Mouse (Mus musculus) neural tube, embryonic 14.5 days (tissue): ENCODE measurements around the gene Nat10. TPM values are rescaled to one million over a fixed set of nuclear protein-coding genes. Genes with fewer than 3 reads are reported as not detected.
A peak's percentile ranks its signal among the peaks of the same experiment; 100 is the strongest.

Source experiments
- ATAC-seq: fragments of 200-750 bp; cut with Nextera tagmentation; 2 replicates; pipeline ENCODE4 v1.8.0; 2017; ENCODE audit warnings: low read depth, mild to moderate bottlenecking, moderate TSS enrichment, moderate library complexity
- H3K27ac ChIP-seq: fragments of 300-500 bp; sonication (generic); 2 replicates; pipeline ENCODE4 v1.5.1; 2014; ENCODE audit warnings: low read depth, mild to moderate bottlenecking, control low read depth, low read length, moderate library complexity, mixed read lengths
- H3K27me3 ChIP-seq: fragments of 300-500 bp; sonication (generic); 2 replicates; pipeline ENCODE4 v1.6.1; 2014; ENCODE audit warnings: low read length; ENCODE audit not compliant: control insufficient read depth, insufficient read depth
- H3K36me3 ChIP-seq: fragments of 300-500 bp; sonication (generic); 2 replicates; pipeline ENCODE4 v1.6.1; 2014; ENCODE audit warnings: low read length, mixed read lengths; ENCODE audit not compliant: control insufficient read depth, insufficient read depth
- H3K4me1 ChIP-seq: fragments of 300-500 bp; sonication (generic); 2 replicates; pipeline ENCODE4 v1.6.1; 2014; ENCODE audit warnings: low read length; ENCODE audit not compliant: control insufficient read depth, insufficient read depth
- H3K4me2 ChIP-seq: fragments of 300-500 bp; sonication (generic); 2 replicates; pipeline ENCODE4 v1.6.1; 2014; ENCODE audit warnings: mild to moderate bottlenecking, low read depth, low read length, control low read depth
- H3K4me3 ChIP-seq: fragments of 300-500 bp; sonication (generic); 2 replicates; pipeline ENCODE4 v1.5.1; 2014; ENCODE audit warnings: low read depth, low read length, control low read depth, mixed read lengths
- H3K9ac ChIP-seq: fragments of 300-500 bp; sonication (generic); replicated peaks from 2 replicates; pipeline ENCODE4 v1.6.1; 2014; ENCODE audit warnings: low read depth, mild to moderate bottlenecking, control low read depth, low read length, mixed read lengths
- H3K9me3 ChIP-seq: fragments of 300-500 bp; sonication (generic); 2 replicates; pipeline ENCODE4 v1.6.1; 2016; ENCODE audit warnings: low read length; ENCODE audit not compliant: control insufficient read depth
- WGBS: fragments of 180-500 bp; shearing (Covaris S2); extraction: QIAGEN DNeasy Blood & Tissue Kit; methylation state at CpG from one replicate; pipeline ENCODE4 v1.1.7; 2014; 5-methylcytosine and 5-hydroxymethylcytosine counted together
- polyA plus RNA-seq: library from polyadenylated mRNA; unstranded; fragments of >200 nt; fragmentation: Nextera tagmentation; extraction: Ambion mirVana; gene quantifications from 2 replicates; pipeline ENCODE4 v1.2.1, GENCODE M21; 2014

Nat10 gene
- polyA plus RNA-seq, 1 experiment from 2014 or later: 21.9 TPM

GRCm38 (mm10) chr2:103690828-103691227 lies 70.2 kb downstream of the Nat10 start:
- WGBS: 46% methylated on average over 5 of the region's 5 CpGs
- H3K4me1 ChIP-seq: no peaks in the 10 kb centered on the region
- no peaks in the 10 kb centered on the region for H3K27me3 ChIP-seq
- H3K9me3 ChIP-seq: no peaks in the 10 kb centered on the region
- no peak overlapping the region for H3K4me3 ChIP-seq
- no peaks in the 10 kb centered on the region for H3K36me3 ChIP-seq
- ATAC-seq: peak; percentile 44; the same call in 1 of the 2 replicates
- H3K9ac ChIP-seq: no peak overlapping the region
- no peak overlapping the region for H3K27ac ChIP-seq
- no peak overlapping the region for H3K4me2 ChIP-seq

GRCm38 (mm10) chr2:103690425-103690824 lies 70.6 kb downstream of the Nat10 start:
- Histone ChIP-seq H3K4me2 (no peak overlapping the region), H3K36me3 (no peaks in the 10 kb centered on the region), H3K27me3 (no peaks in the 10 kb centered on the region), H3K9me3 (no peaks in the 10 kb centered on the region), H3K27ac (no peak overlapping the region), H3K4me1 (no peaks in the 10 kb centered on the region), H3K4me3 (no peak overlapping the region), H3K9ac (no peak overlapping the region)
- 18% methylated on average over 6 of the region's 6 CpGs for WGBS
- ATAC-seq: peak; percentile 84; the same call in 1 of the 2 replicates

GRCm38 (mm10) chr2:103687888-103688287 lies 73.2 kb downstream of the Nat10 start:
- Histone ChIP-seq H3K9ac (no peak overlapping the region), H3K27ac (no peak overlapping the region), H3K36me3 (no peaks in the 10 kb centered on the region), H3K4me2 (no peak overlapping the region), H3K4me1 (no peaks in the 10 kb centered on the region), H3K27me3 (no peaks in the 10 kb centered on the region), H3K4me3 (no peak overlapping the region), H3K9me3 (no peaks in the 10 kb centered on the region)
- no peak for ATAC-seq

GRCm38 (mm10) chr2:103687143-103687542 lies 73.9 kb downstream of the Nat10 start:
- H3K4me3 ChIP-seq: no peak overlapping the region
- H3K9ac ChIP-seq: no peak overlapping the region
- H3K27me3 ChIP-seq: no peaks in the 10 kb centered on the region
- H3K9me3 ChIP-seq: no peaks in the 10 kb centered on the region
- H3K36me3 ChIP-seq: no peaks in the 10 kb centered on the region
- ATAC-seq: no peak
- H3K4me1 ChIP-seq: no peaks in the 10 kb centered on the region
- no peak overlapping the region for H3K4me2 ChIP-seq
- H3K27ac ChIP-seq: no peak overlapping the region

- WGBS: 88% methylated on average over 4 of the region's 4 CpGs
Measured at GRCm38 (mm10) chr2:103685581-103685980, 75.5 kb downstream of the Nat10 start.

GRCm38 (mm10) chr2:103684926-103685577 lies 76.0 kb downstream of the Nat10 start:
- Histone ChIP-seq H3K27ac (no peak overlapping the region), H3K4me3 (no peak overlapping the region), H3K36me3 (no peaks in the 10 kb centered on the region), H3K4me2 (no peak overlapping the region), H3K9ac (no peak overlapping the region), H3K4me1 (no peaks in the 10 kb centered on the region), H3K27me3 (no peaks in the 10 kb centered on the region), H3K9me3 (no peaks in the 10 kb centered on the region)
- WGBS: 70% methylated on average over 7 of the region's 7 CpGs
- ATAC-seq: no peak

More at GRCm38 (mm10) chr2:103685581-103685980, 75.5 kb downstream of the Nat10 start:
- no peak for ATAC-seq
- H3K27ac ChIP-seq: no peak overlapping the region
- no peaks in the 10 kb centered on the region for H3K4me1 ChIP-seq
- no peak overlapping the region for H3K9ac ChIP-seq
- no peaks in the 10 kb centered on the region for H3K9me3 ChIP-seq
- no peak overlapping the region for H3K4me3 ChIP-seq
- H3K36me3 ChIP-seq: no peaks in the 10 kb centered on the region
- no peaks in the 10 kb centered on the region for H3K27me3 ChIP-seq
- no peak overlapping the region for H3K4me2 ChIP-seq

GRCm38 (mm10) chr2:103684431-103684830 lies 76.6 kb downstream of the Nat10 start:
- H3K4me2 ChIP-seq: no peak overlapping the region
- no peak overlapping the region for H3K4me3 ChIP-seq
- no peaks in the 10 kb centered on the region for H3K4me1 ChIP-seq
- H3K36me3 ChIP-seq: no peaks in the 10 kb centered on the region
- WGBS: 96% methylated on average over 2 of the region's 2 CpGs
- H3K9me3 ChIP-seq: no peaks in the 10 kb centered on the region
- no peak for ATAC-seq
- H3K9ac ChIP-seq: no peak overlapping the region
- H3K27me3 ChIP-seq: no peaks in the 10 kb centered on the region
- no peak overlapping the region for H3K27ac ChIP-seq

GRCm38 (mm10) chr2:103682927-103683442 lies 78.1 kb downstream of the Nat10 start:
- no peaks in the 10 kb centered on the region for H3K4me1 ChIP-seq
- H3K9me3 ChIP-seq: no peaks in the 10 kb centered on the region
- ATAC-seq: peak; percentile 68; the same call in 1 of the 2 replicates
- no peak overlapping the region for H3K9ac ChIP-seq
- H3K4me3 ChIP-seq: no peak overlapping the region
- WGBS: 69% methylated on average over 9 of the region's 9 CpGs
- no peaks in the 10 kb centered on the region for H3K36me3 ChIP-seq
- no peaks in the 10 kb centered on the region for H3K27me3 ChIP-seq
- no peak overlapping the region for H3K27ac ChIP-seq
- H3K4me2 ChIP-seq: no peak overlapping the region

GRCm38 (mm10) chr2:103682261-103682722 lies 78.8 kb downstream of the Nat10 start:
- H3K4me3 ChIP-seq: no peak overlapping the region
- 76% methylated on average over 9 of the region's 9 CpGs for WGBS
- no peak overlapping the region for H3K4me2 ChIP-seq
- H3K36me3 ChIP-seq: no peaks in the 10 kb centered on the region
- no peak overlapping the region for H3K27ac ChIP-seq
- ATAC-seq: no peak
- no peak overlapping the region for H3K9ac ChIP-seq
- H3K9me3 ChIP-seq: no peaks in the 10 kb centered on the region
- H3K27me3 ChIP-seq: no peaks in the 10 kb centered on the region
- H3K4me1 ChIP-seq: no peaks in the 10 kb centered on the region
